Mouse (Mus musculus): ENCODE measurements around the gene Hddc3. TPM values are rescaled to one million over a fixed set of nuclear protein-coding genes. Genes with fewer than 3 reads are reported as not detected.

The Hddc3 gene
- polyA plus RNA-seq, 1 experiment from 2014 or later: 26.4 TPM

- Histone ChIP-seq H3K36me3 (peaks cover 91% of the 10 kb centered on the region), H3K9me3 (no peaks in the 10 kb centered on the region), H3K9ac (replicated peaks) (0 out of 2 replicates have a peak overlapping the region, but pooled peaks have one; percentile 12), H3K4me1 (replicated peaks) (peaks cover 11% of the 10 kb centered on the region), H3K27me3 (no peaks in the 10 kb centered on the region), H3K27ac (0 out of 2 replicates have a peak overlapping the region, but pooled peaks have one; percentile 10), H3K4me2 (replicated peaks) (no peak overlapping the region), H3K4me3 (replicated peaks) (no peak overlapping the region)
- peak; percentile 54; the same call in 1 of the 2 replicates for ATAC-seq
- WGBS: 18% methylated on average over 8 of the region's 8 CpGs
These were observed 14.3 kb downstream of the Hddc3 start for GRCm38 (mm10) chr7:80357156-80357555.

GRCm38 (mm10) chr7:80358039-80358438 is 15.1 kb downstream of the Hddc3 start:
- Histone ChIP-seq H3K4me3 (replicated peaks) (no peak overlapping the region), H3K27me3 (no peaks in the 10 kb centered on the region), H3K9me3 (no peaks in the 10 kb centered on the region), H3K9ac (replicated peaks) (no peak overlapping the region), H3K36me3 (peaks cover 91% of the 10 kb centered on the region), H3K4me1 (replicated peaks) (peaks cover 11% of the 10 kb centered on the region), H3K27ac (peak overlapping the region; percentile 11; the same call in 1 of the 2 replicates), H3K4me2 (replicated peaks) (no peak overlapping the region)
- WGBS: 65% methylated on average over 4 of the region's 4 CpGs
- ATAC-seq: no peak

- no peak overlapping the region for H3K9ac ChIP-seq (replicated peaks)
- no peak overlapping the region for H3K27ac ChIP-seq
- peaks cover 11% of the 10 kb centered on the region for H3K4me1 ChIP-seq (replicated peaks)
- no peaks in the 10 kb centered on the region for H3K9me3 ChIP-seq
- 84% methylated on average over 3 of the region's 3 CpGs for WGBS
- ATAC-seq: no peak
- H3K36me3 ChIP-seq: peaks cover 97% of the 10 kb centered on the region
- no peak overlapping the region for H3K4me2 ChIP-seq (replicated peaks)
- no peaks in the 10 kb centered on the region for H3K27me3 ChIP-seq
- no peak overlapping the region for H3K4me3 ChIP-seq (replicated peaks)
These were observed 17.5 kb downstream of the Hddc3 start for GRCm38 (mm10) chr7:80360435-80360834.

- no peak overlapping the region for H3K4me3 ChIP-seq (replicated peaks)
- ATAC-seq: no peak
- H3K4me2 ChIP-seq (replicated peaks): no peak overlapping the region
- no peak overlapping the region for H3K9ac ChIP-seq (replicated peaks)
- no peak overlapping the region for H3K27ac ChIP-seq
- no peaks in the 10 kb centered on the region for H3K27me3 ChIP-seq
- no peaks in the 10 kb centered on the region for H3K9me3 ChIP-seq
- peaks cover 75% of the 10 kb centered on the region for H3K36me3 ChIP-seq
- 93% methylated on average over 2 of the region's 2 CpGs for WGBS
- peaks cover 16% of the 10 kb centered on the region for H3K4me1 ChIP-seq (replicated peaks)
These were observed 22.9 kb downstream of the Hddc3 start for GRCm38 (mm10) chr7:80365759-80366158.

- no peak for ATAC-seq
- H3K9me3 ChIP-seq: no peaks in the 10 kb centered on the region
- 97% methylated on average over 7 of the region's 7 CpGs for WGBS
- no peak overlapping the region for H3K4me2 ChIP-seq (replicated peaks)
- no peak overlapping the region for H3K4me3 ChIP-seq (replicated peaks)
- H3K4me1 ChIP-seq (replicated peaks): peaks cover 16% of the 10 kb centered on the region
- peaks cover 61% of the 10 kb centered on the region for H3K36me3 ChIP-seq
- no peaks in the 10 kb centered on the region for H3K27me3 ChIP-seq
- H3K9ac ChIP-seq (replicated peaks): no peak overlapping the region
- H3K27ac ChIP-seq: no peak overlapping the region
These were observed 24.3 kb downstream of the Hddc3 start for GRCm38 (mm10) chr7:80367232-80367631.

- peaks cover 53% of the 10 kb centered on the region for H3K36me3 ChIP-seq
- 87% methylated on average over 9 of the region's 9 CpGs for WGBS
- H3K4me1 ChIP-seq (replicated peaks): peaks cover 16% of the 10 kb centered on the region
- H3K27ac ChIP-seq: no peak overlapping the region
- H3K4me2 ChIP-seq (replicated peaks): no peak overlapping the region
- H3K9me3 ChIP-seq: no peaks in the 10 kb centered on the region
- H3K4me3 ChIP-seq (replicated peaks): no peak overlapping the region
- no peaks in the 10 kb centered on the region for H3K27me3 ChIP-seq
- no peak overlapping the region for H3K9ac ChIP-seq (replicated peaks)
- ATAC-seq: no peak
These were observed 25.1 kb downstream of the Hddc3 start for GRCm38 (mm10) chr7:80368009-80368408.

- no peak for ATAC-seq
- 0 out of 2 replicates have a peak, but pooled peaks cover under 1% of the 10 kb centered on the region for H3K27me3 ChIP-seq
These were observed 25.9 kb downstream of the Hddc3 start for GRCm38 (mm10) chr7:80368635-80369421.

GRCm38 (mm10) chr7:80369461-80369860 is 26.6 kb downstream of the Hddc3 start:
- Histone ChIP-seq H3K27me3 (0 out of 2 replicates have a peak, but pooled peaks cover 7% of the 10 kb centered on the region), H3K9ac (replicated peaks) (peak overlapping the region; percentile 91; the same call in 1 of the 2 replicates), H3K4me2 (replicated peaks) (peak overlapping the region; percentile 61), H3K27ac (no peak overlapping the region), H3K4me1 (replicated peaks) (peaks cover 16% of the 10 kb centered on the region), H3K9me3 (no peaks in the 10 kb centered on the region), H3K36me3 (peaks cover 38% of the 10 kb centered on the region), H3K4me3 (replicated peaks) (peak overlapping the region; percentile 86)
- WGBS: 78% methylated on average over 5 of the region's 5 CpGs
- ATAC-seq: no peak

More at GRCm38 (mm10) chr7:80368635-80369421, 25.9 kb downstream of the Hddc3 start:
- 92% methylated on average over 20 of the region's 20 CpGs for WGBS
- peaks cover 16% of the 10 kb centered on the region for H3K4me1 ChIP-seq (replicated peaks)
- H3K9me3 ChIP-seq: no peaks in the 10 kb centered on the region
- peak overlapping the region; percentile 33; the same call in 1 of the 2 replicates for H3K9ac ChIP-seq (replicated peaks)
- H3K27ac ChIP-seq: no peak overlapping the region
- H3K4me3 ChIP-seq (replicated peaks): 0 out of 2 replicates have a peak overlapping the region, but pooled peaks have one; percentile 86
- peak overlapping the region; percentile 61 for H3K4me2 ChIP-seq (replicated peaks)
- peaks cover 45% of the 10 kb centered on the region for H3K36me3 ChIP-seq

- H3K4me3 ChIP-seq (replicated peaks): peak overlapping the region; percentile 86
- H3K36me3 ChIP-seq: peaks cover 33% of the 10 kb centered on the region
- peak overlapping the region; percentile 91 for H3K9ac ChIP-seq (replicated peaks)
- H3K4me2 ChIP-seq (replicated peaks): peak overlapping the region; percentile 61
- 0 out of 2 replicates have a peak, but pooled peaks cover 9% of the 10 kb centered on the region for H3K27me3 ChIP-seq
- 62% methylated on average over 4 of the region's 4 CpGs for WGBS
- peaks cover 16% of the 10 kb centered on the region for H3K4me1 ChIP-seq (replicated peaks)
- no peaks in the 10 kb centered on the region for H3K9me3 ChIP-seq
- 0 out of 2 replicates have a peak, but pooled peaks have one; percentile 1 for ATAC-seq
- peak overlapping the region; percentile 83; the same call in 1 of the 2 replicates for H3K27ac ChIP-seq
These were observed 27.1 kb downstream of the Hddc3 start for GRCm38 (mm10) chr7:80369967-80370431.

GRCm38 (mm10) chr7:80370649-80371040 is 27.7 kb downstream of the Hddc3 start:
- no peaks in the 10 kb centered on the region for H3K9me3 ChIP-seq
- H3K36me3 ChIP-seq: peaks cover 30% of the 10 kb centered on the region
- H3K4me2 ChIP-seq (replicated peaks): peak overlapping the region; percentile 61
- H3K9ac ChIP-seq (replicated peaks): peak overlapping the region; percentile 91
- 0 out of 2 replicates have a peak, but pooled peaks cover 9% of the 10 kb centered on the region for H3K27me3 ChIP-seq
- H3K27ac ChIP-seq: peak overlapping the region; percentile 83
- H3K4me3 ChIP-seq (replicated peaks): peak overlapping the region; percentile 86
- ATAC-seq: peak; percentile 62
- 0% methylated on average over 31 of the region's 31 CpGs for WGBS
- H3K4me1 ChIP-seq (replicated peaks): peaks cover 19% of the 10 kb centered on the region

GRCm38 (mm10) chr7:80371041-80371751 is 28.3 kb downstream of the Hddc3 start, which contains the start of gene Man2a2:
Gene Man2a2 (minus strand): TSS chr7:80371375.
- peak; percentile 80 for ATAC-seq
- Histone ChIP-seq H3K27me3 (0 out of 2 replicates have a peak, but pooled peaks cover 9% of the 10 kb centered on the region), H3K4me2 (replicated peaks) (peak within 1 kb of the TSS; percentile 61), H3K36me3 (peaks cover 25% of the 10 kb centered on the region), H3K4me1 (replicated peaks) (peaks cover 24% of the 10 kb centered on the region), H3K27ac (peak within 1 kb of the TSS; percentile 83), H3K4me3 (replicated peaks) (peak within 1 kb of the TSS; percentile 86), H3K9me3 (no peaks in the 10 kb centered on the region), H3K9ac (replicated peaks) (peak within 1 kb of the TSS; percentile 91)
- under 1% methylated on average over 61 of the region's 86 CpGs for WGBS
